Mouse (Mus musculus) midbrain, embryonic 15.5 days (tissue): ENCODE results near the gene Nqo2. TPM values are rescaled to one million over a fixed set of nuclear protein-coding genes. Genes with fewer than 3 reads are reported as not detected.
"Not testable (repeated sequence)": the region's sequence is repeated elsewhere in the genome, so short reads cannot be mapped to it uniquely, and the experiment has no call there.

Source experiments
- ATAC-seq: fragments of 200-750 bp; cut with Nextera tagmentation; replicated peaks from 2 replicates; pipeline ENCODE4 v1.8.0; 2017; ENCODE audit warnings: moderate TSS enrichment
- H3K27ac ChIP-seq: fragments of 300-500 bp; sonication (generic); 2 replicates; pipeline ENCODE4 v1.5.1; 2015; ENCODE audit warnings: mild to moderate bottlenecking, inconsistent platforms
- H3K27me3 ChIP-seq: fragments of 300-500 bp; sonication (generic); replicated peaks from 2 replicates; pipeline ENCODE4 v1.6.1; 2015; ENCODE audit warnings: inconsistent platforms
- H3K36me3 ChIP-seq: fragments of 300-500 bp; sonication (generic); replicated peaks from 2 replicates; pipeline ENCODE4 v1.6.1; 2015; ENCODE audit warnings: inconsistent platforms
- H3K4me1 ChIP-seq: fragments of 300-500 bp; sonication (generic); 2 replicates; pipeline ENCODE4 v1.6.1; 2015; ENCODE audit warnings: inconsistent platforms
- H3K4me2 ChIP-seq: fragments of 300-500 bp; sonication (generic); 2 replicates; pipeline ENCODE4 v1.6.1; 2015; ENCODE audit warnings: inconsistent platforms, mild to moderate bottlenecking, moderate library complexity
- H3K4me3 ChIP-seq: fragments of 300-500 bp; sonication (generic); 2 replicates; pipeline ENCODE4 v1.5.1; 2015; ENCODE audit warnings: mild to moderate bottlenecking, inconsistent platforms
- H3K9ac ChIP-seq: fragments of 300-500 bp; sonication (generic); 2 replicates; pipeline ENCODE4 v1.6.1; 2015; ENCODE audit warnings: mild to moderate bottlenecking, inconsistent platforms
- H3K9me3 ChIP-seq: fragments of 300-500 bp; sonication (generic); 2 replicates; pipeline ENCODE4 v1.6.1; 2016; ENCODE audit warnings: inconsistent platforms
- WGBS: fragments of 180-500 bp; shearing (Covaris S2); methylation state at CpG from one replicate; pipeline ENCODE4 v1.1.7; 2015; ENCODE audit warnings: mixed read lengths; 5-methylcytosine and 5-hydroxymethylcytosine counted together
- polyA plus RNA-seq: library from polyadenylated mRNA; unstranded; fragments of >200 nt; fragmentation: Nextera tagmentation; extraction: Ambion mirVana; gene quantifications from 2 replicates; pipeline ENCODE4 v1.2.1, GENCODE M21; 2015

Nqo2 gene
- polyA plus RNA-seq: 7.2 and 8.3 TPM in 2 replicates

GRCm38 (mm10) chr13:33964206-33965046 is at the start of gene Nqo2:
Gene Nqo2 (plus strand): TSS chr13:33964687.
- Histone ChIP-seq H3K27ac (peak within 1 kb of the TSS; percentile 67), H3K4me2 (peak within 1 kb of the TSS; percentile 76), H3K4me1 (peaks cover 8% of the 10 kb centered on the region; the same call in 1 of the 2 replicates), H3K36me3 (no peaks in the 10 kb centered on the region), H3K9ac (peak within 1 kb of the TSS; percentile 38), H3K4me3 (peak within 1 kb of the TSS; percentile 46), H3K9me3 (no peaks in the 10 kb centered on the region), H3K27me3 (no peaks in the 10 kb centered on the region)
- ATAC-seq: peak; percentile 93
- 3% methylated on average over 22 of the region's 22 CpGs for WGBS

- no peak overlapping the region for H3K4me2 ChIP-seq
- H3K4me1 ChIP-seq: no peaks in the 10 kb centered on the region
- no peak overlapping the region for H3K4me3 ChIP-seq
- H3K9ac ChIP-seq: no peak overlapping the region
- H3K27ac ChIP-seq: no peak overlapping the region
- peaks cover 4% of the 10 kb centered on the region for H3K36me3 ChIP-seq
- 84% methylated on average over 6 of the region's 6 CpGs for WGBS
- no peaks in the 10 kb centered on the region for H3K27me3 ChIP-seq
- no peaks in the 10 kb centered on the region for H3K9me3 ChIP-seq
- ATAC-seq: no peak
Measured at GRCm38 (mm10) chr13:33921041-33921440, 43.4 kb upstream of the Nqo2 start.

- H3K9me3 ChIP-seq: no peaks in the 10 kb centered on the region
- H3K27me3 ChIP-seq: no peaks in the 10 kb centered on the region
- no peak overlapping the region for H3K4me2 ChIP-seq
- no peak for ATAC-seq
- no peaks in the 10 kb centered on the region for H3K4me1 ChIP-seq
- no peak overlapping the region for H3K27ac ChIP-seq
- peaks cover 4% of the 10 kb centered on the region for H3K36me3 ChIP-seq
- no peak overlapping the region for H3K9ac ChIP-seq
- no peak overlapping the region for H3K4me3 ChIP-seq
- 98% methylated on average over 5 of the region's 5 CpGs for WGBS
Measured at GRCm38 (mm10) chr13:33921699-33922098, 42.8 kb upstream of the Nqo2 start.

DNA sequence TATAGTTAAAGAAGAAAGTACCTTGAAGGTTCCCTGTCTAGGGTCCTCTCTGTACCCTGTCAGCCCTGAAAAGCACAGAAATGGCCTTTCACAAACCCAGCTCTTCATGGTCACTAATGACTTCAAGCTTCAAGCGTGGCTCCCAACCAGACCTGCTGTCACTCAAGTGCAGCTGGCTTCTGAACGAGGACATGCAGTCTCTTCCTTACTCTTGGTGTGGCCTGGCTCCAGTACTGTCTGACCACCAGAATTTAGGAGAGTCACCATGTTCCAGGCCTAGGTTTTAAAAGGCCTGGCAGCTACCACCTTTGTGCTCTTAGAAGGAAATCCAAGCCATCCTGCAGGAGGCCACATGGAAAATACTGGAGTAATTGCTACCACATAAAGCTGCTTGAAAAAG is 34.2 kb upstream of the Nqo2 start:
- no peak overlapping the region for H3K4me3 ChIP-seq
- 0 out of 2 replicates have a peak, but pooled peaks cover 4% of the 10 kb centered on the region for H3K4me1 ChIP-seq
- no peaks in the 10 kb centered on the region for H3K27me3 ChIP-seq
- 80% methylated on average over 2 of the region's 2 CpGs for whole genome bisulfite sequencing
- H3K4me2 ChIP-seq: no peak overlapping the region
- no peak overlapping the region for H3K9ac ChIP-seq
- no peak for ATAC-seq
- H3K27ac ChIP-seq: no peak overlapping the region
- H3K9me3 ChIP-seq: no peaks in the 10 kb centered on the region
- H3K36me3 ChIP-seq: no peaks in the 10 kb centered on the region

- H3K27me3 ChIP-seq: no peaks in the 10 kb centered on the region
- no peaks in the 10 kb centered on the region for H3K9me3 ChIP-seq
- H3K4me1 ChIP-seq: peaks cover 7% of the 10 kb centered on the region; the same call in 1 of the 2 replicates
- H3K36me3 ChIP-seq: no peaks in the 10 kb centered on the region
- WGBS: 86% methylated on average over 3 of the region's 3 CpGs
- no peak for ATAC-seq
- no peak overlapping the region for H3K4me2 ChIP-seq
- H3K27ac ChIP-seq: no peak overlapping the region
- H3K4me3 ChIP-seq: no peak overlapping the region
- no peak overlapping the region for H3K9ac ChIP-seq
Measured at GRCm38 (mm10) chr13:33930912-33931311, 33.6 kb upstream of the Nqo2 start.

DNA sequence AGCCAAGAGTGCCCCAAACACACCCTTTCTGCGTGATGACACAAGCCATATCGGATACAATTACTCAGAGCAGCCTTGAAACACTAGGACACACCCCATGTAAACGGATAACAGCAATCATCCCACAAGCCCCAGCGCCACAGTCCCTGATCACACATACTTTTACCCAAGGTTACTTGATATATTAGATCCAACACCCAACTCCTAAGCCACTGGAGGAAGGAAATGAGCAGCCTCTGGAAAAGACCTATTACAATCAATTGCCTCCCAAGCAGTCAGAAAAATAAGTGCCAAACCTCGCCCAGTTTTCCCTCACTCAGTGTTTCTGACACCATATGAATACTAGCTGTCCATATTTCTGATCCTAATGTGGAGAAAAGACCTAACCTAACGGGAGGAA is 29.7 kb upstream of the Nqo2 start:
- no peak overlapping the region for H3K27ac ChIP-seq
- no peak for ATAC-seq
- peak overlapping the region; percentile 91; the same call in 1 of the 2 replicates for H3K4me2 ChIP-seq
- no peaks in the 10 kb centered on the region for H3K36me3 ChIP-seq
- no peaks in the 10 kb centered on the region for H3K27me3 ChIP-seq
- no peak overlapping the region for H3K9ac ChIP-seq
- 80% methylated on average over 6 of the region's 6 CpGs for WGBS
- H3K9me3 ChIP-seq: no peaks in the 10 kb centered on the region
- peaks cover 8% of the 10 kb centered on the region; the same call in 1 of the 2 replicates for H3K4me1 ChIP-seq
- peak overlapping the region; percentile 60; the same call in 1 of the 2 replicates for H3K4me3 ChIP-seq

DNA sequence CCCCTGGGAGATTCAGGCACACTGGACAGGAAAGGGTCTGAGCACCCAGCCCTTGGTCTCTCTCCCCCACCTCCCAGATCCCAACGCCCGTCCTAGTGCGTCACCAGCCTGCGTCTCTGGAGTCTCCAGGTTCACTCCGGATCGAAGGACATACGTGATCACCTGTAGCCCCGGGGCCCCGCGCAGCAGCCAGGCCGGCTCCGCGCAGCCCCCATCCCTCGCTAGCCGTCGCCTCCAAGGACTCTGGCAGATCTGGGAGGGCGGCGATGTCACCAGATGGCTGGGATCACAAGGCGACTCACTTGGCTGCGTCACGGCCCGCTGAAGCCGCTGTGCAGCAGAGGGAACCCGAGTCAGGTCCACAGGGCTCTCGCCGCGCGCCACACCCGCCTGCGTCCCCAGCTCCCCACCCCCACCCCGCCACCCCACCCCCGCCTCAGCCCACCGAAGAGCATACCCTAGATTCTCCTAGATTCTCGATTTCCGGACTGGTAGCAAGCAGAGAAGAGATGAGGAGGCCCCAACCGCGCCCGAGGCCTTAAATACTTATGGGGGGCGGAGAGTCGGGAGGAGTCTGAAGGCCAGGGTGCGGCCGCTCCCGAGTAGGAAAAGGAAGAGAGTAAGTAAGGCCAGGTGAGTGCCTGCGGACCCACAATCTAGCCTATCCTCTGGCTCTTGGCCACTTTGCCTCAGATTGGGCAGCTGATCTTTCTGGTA is 28.9 kb upstream of the Nqo2 start:
- no peaks in the 10 kb centered on the region for H3K36me3 ChIP-seq
- ATAC-seq: peak; percentile 90
- H3K4me2 ChIP-seq: peak overlapping the region; percentile 91
- no peak overlapping the region for H3K27ac ChIP-seq
- WGBS: under 1% methylated on average over 44 of the region's 44 CpGs
- H3K9ac ChIP-seq: peak overlapping the region; percentile 68
- H3K4me1 ChIP-seq: peaks cover 8% of the 10 kb centered on the region; the same call in 1 of the 2 replicates
- H3K4me3 ChIP-seq: peak overlapping the region; percentile 60
- H3K9me3 ChIP-seq: no peaks in the 10 kb centered on the region
- H3K27me3 ChIP-seq: no peaks in the 10 kb centered on the region

DNA sequence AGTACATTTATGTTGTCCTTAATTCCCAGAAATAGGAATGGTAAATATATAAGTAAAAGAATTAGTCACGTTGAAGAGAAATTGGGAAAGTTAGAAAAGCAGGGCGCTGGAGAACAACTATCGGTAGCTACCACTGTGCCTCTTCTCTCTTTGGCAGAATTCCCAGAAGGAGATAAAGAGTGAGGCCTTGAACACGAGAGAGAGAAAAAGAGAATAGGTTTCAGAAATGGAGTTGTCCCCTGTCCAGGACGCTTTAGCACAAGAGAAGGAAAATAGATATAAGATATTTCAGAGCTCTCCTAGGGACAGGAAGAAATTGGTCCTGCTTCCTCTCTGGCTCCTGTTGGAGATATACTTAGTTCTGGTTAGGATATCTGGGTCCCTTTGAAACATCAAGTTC is 27.3 kb upstream of the Nqo2 start:
- Histone ChIP-seq H3K9me3 (no peaks in the 10 kb centered on the region), H3K27me3 (no peaks in the 10 kb centered on the region), H3K36me3 (no peaks in the 10 kb centered on the region), H3K4me2 (no peak overlapping the region), H3K9ac (no peak overlapping the region), H3K4me1 (peaks cover 8% of the 10 kb centered on the region; the same call in 1 of the 2 replicates), H3K4me3 (no peak overlapping the region), H3K27ac (no peak overlapping the region)
- no peak for ATAC-seq
- 68% methylated on average over 5 of the region's 5 CpGs for WGBS

GRCm38 (mm10) chr13:33937587-33937986 is 26.9 kb upstream of the Nqo2 start:
- H3K9me3 ChIP-seq, ATAC-seq, H3K36me3 ChIP-seq, H3K4me2 ChIP-seq, H3K9ac ChIP-seq, H3K4me3 ChIP-seq, H3K27me3 ChIP-seq, H3K4me1 ChIP-seq, H3K27ac ChIP-seq: not testable (repeated sequence)

GRCm38 (mm10) chr13:33941288-33941808 is 23.1 kb upstream of the Nqo2 start:
- no peaks in the 10 kb centered on the region for H3K9me3 ChIP-seq
- no peaks in the 10 kb centered on the region for H3K36me3 ChIP-seq
- no peaks in the 10 kb centered on the region for H3K4me1 ChIP-seq
- no peak overlapping the region for H3K4me2 ChIP-seq
- H3K27me3 ChIP-seq: no peaks in the 10 kb centered on the region
- 80% methylated on average over 5 of the region's 5 CpGs for WGBS
- no peak overlapping the region for H3K27ac ChIP-seq
- no peak for ATAC-seq
- H3K4me3 ChIP-seq: no peak overlapping the region
- H3K9ac ChIP-seq: no peak overlapping the region

DNA sequence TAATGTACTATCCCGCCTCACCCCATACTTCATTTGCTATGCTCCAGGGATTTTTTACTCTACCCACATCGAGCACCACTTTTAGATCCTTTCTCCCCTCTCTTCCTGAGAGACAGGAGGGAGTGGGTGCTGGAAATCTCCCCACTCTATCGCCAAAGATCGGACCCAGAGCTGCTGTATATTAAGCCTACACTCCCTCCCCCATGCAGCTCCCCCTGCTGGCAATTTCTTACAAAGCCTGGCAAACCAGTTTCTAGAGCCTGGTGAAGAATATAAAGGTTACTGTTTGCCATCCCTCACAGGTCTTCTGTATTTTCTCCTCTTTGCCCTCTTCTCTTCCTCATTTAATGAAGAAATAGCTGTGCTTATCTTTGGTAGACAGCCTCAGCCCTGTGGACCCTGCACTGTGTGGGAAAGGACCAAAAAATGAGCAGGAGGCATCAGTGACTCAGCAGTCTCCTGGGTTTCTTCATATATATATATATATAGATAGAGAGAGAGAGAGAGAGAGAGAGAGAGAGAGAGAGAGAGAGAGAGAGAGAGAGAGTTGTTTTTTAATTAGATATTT is 22.2 kb upstream of the Nqo2 start:
- Histone ChIP-seq H3K4me2 (no peak overlapping the region), H3K9ac (no peak overlapping the region), H3K27ac (no peak overlapping the region), H3K4me3 (no peak overlapping the region), H3K9me3 (no peaks in the 10 kb centered on the region), H3K36me3 (no peaks in the 10 kb centered on the region), H3K4me1 (no peaks in the 10 kb centered on the region), H3K27me3 (no peaks in the 10 kb centered on the region)
- WGBS: 47% methylated on average over 4 of the region's 4 CpGs
- no peak for ATAC-seq
